8 mouse cellular contexts compared by ENCODE assay signal in the genomic region with DNA sequence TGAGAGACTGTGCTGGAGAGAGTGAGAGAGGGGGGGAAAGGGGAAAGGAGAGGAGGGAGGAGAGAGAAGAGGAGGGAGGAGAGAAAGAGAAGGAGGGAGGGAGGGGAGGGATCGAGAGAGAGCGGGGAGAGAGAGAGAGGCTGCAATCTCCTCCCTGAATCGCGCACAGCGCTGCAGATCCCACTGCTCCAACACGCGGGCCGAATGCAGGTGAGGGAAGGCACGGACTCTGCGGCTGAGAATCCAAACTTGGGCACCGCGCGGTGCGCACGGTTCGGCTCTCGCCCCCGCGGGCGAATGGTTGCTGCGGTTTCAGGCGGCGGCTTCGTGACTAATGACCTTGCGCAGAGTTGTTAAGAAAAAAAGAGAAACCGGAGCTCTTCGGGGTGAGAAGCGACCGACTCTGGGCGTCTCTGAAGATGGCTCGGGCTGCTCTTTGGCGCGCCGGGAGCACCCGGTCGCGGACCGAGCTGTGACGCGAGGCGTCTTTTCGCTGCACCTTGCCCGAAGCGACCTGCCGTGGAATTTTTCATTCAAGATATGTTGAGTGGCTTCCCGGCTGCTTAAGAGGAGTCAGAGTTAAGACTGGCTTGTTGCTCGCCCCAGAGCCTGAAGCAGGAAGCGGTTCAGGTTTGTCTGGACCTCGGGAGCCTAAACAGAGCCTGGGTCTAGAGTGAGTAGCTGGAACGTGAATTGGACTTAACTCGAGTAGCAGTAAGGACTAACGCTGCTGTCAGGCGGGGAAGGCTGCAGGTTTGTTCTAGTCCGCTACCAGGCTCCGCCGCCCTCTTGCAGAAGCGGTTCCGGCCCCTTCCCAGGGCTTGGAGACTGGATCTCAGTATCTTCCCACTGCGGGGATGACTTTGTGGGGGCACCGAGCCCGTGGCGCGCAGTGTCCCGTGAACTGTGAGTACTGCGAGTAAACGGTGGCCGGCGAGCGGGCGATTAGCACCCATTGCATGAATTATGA. TPM values are rescaled to one million over a fixed set of nuclear protein-coding genes. Genes with fewer than 3 reads are reported as not detected.
DNase-seq lines count a peak whose midpoint lies in the region; ATAC-seq and TF ChIP-seq lines count a peak whose summit lies in the region.

A gene (plus strand): TSS at position 62 of the 970 bp plus-strand sequence.

- peak; percentile 23; the same call in 1 of the 2 replicates for ATAC-seq in kidney, embryonic 16.5 days (ENCODE audit: low FRiP score, low TSS enrichment)
- ATAC-seq in liver, embryonic 12.5 days = peak; percentile 30; the same call in 1 of the 2 replicates
- ATAC-seq in neural tube, embryonic 11.5 days (ENCODE audit: insufficient read depth, low FRiP score, low TSS enrichment) = peak; percentile 5

- peak; percentile 92 for TF ChIP-seq POLR2A in embryonic fibroblast, embryonic 13.5 days (IDR thresholded peaks at IDR 0.05; ENCODE audit: low read depth, low read length)

- H3K9me3 ChIP-seq in kidney, embryonic 16.5 days (ENCODE audit: low read length) = no peaks in the 10 kb centered on the region
- no peaks in the 10 kb centered on the region for H3K9me3 ChIP-seq in liver, embryonic 12.5 days (replicated peaks)
- no peaks in the 10 kb centered on the region for H3K9me3 ChIP-seq in neural tube, embryonic 11.5 days (ENCODE audit: control insufficient read depth, low read length)

- no peak for TF ChIP-seq CTCF in embryonic fibroblast, embryonic 13.5 days (IDR thresholded peaks at IDR 0.05; ENCODE audit: borderline replicate concordance, insufficient read depth, low read length)

- peak within 1 kb of the TSS; percentile 74 for H3K9ac ChIP-seq in kidney, embryonic 16.5 days (replicated peaks; ENCODE audit: low read length)
- H3K9ac ChIP-seq in liver, embryonic 12.5 days = peak within 1 kb of the TSS; percentile 65
- H3K9ac ChIP-seq in neural tube, embryonic 11.5 days (ENCODE audit: low read length) = peak within 1 kb of the TSS; percentile 65

- WGBS in kidney, embryonic 16.5 days = under 1% methylated on average over 69 of the region's 70 CpGs
- WGBS in liver, embryonic 12.5 days (ENCODE audit: insufficient replicate concordance) = under 1% methylated on average over 70 of the region's 70 CpGs
- under 1% methylated on average over 70 of the region's 70 CpGs for WGBS in neural tube, embryonic 11.5 days

- no peaks in the 10 kb centered on the region for H3K36me3 ChIP-seq in kidney, embryonic 16.5 days (ENCODE audit: insufficient read depth, low read length)
- H3K36me3 ChIP-seq in liver, embryonic 12.5 days = no peaks in the 10 kb centered on the region
- no peaks in the 10 kb centered on the region for H3K36me3 ChIP-seq in neural tube, embryonic 11.5 days (ENCODE audit: control insufficient read depth, insufficient read depth, low read length)

- H3K4me1 ChIP-seq in embryonic fibroblast, embryonic 13.5 days (ENCODE audit: control insufficient read depth, insufficient read depth, low read length) = no peaks in the 10 kb centered on the region
- peaks cover 15% of the 10 kb centered on the region for H3K4me1 ChIP-seq in kidney, embryonic 16.5 days (ENCODE audit: insufficient read depth, low read length)
- H3K4me1 ChIP-seq in liver, embryonic 12.5 days = peaks cover 58% of the 10 kb centered on the region
- peaks cover 8% of the 10 kb centered on the region; the same call in 1 of the 2 replicates for H3K4me1 ChIP-seq in neural tube, embryonic 11.5 days (ENCODE audit: control insufficient read depth, insufficient read depth, low read length)

- DNase-seq in 3134 (ENCODE audit: extremely low read depth, insufficient read length, low spot score) = peak; percentile 83
- DNase-seq in brain, adult 2 months (ENCODE audit: low read depth, low spot score) = peak; percentile 90
- DNase-seq in heart, adult 9 months (ENCODE audit: low spot score in 2 of 2) = peak; percentile 12 to 46
- DNase-seq in neural tube, embryonic 11.5 days (ENCODE audit: low spot score) = peak; percentile 70
- DNase-seq in thymus, postnatal 0 days (ENCODE audit: low spot score) = peak; percentile 22

- H3K4me2 ChIP-seq in kidney, embryonic 16.5 days (replicated peaks; ENCODE audit: low read depth, low read length) = peak within 1 kb of the TSS; percentile 76
- H3K4me2 ChIP-seq in liver, embryonic 12.5 days = peak within 1 kb of the TSS; percentile 84
- peak within 1 kb of the TSS; percentile 98 for H3K4me2 ChIP-seq in neural tube, embryonic 11.5 days (ENCODE audit: low read depth)

- peaks cover 26% of the 10 kb centered on the region for H3K27me3 ChIP-seq in kidney, embryonic 16.5 days (ENCODE audit: insufficient read depth, low read length)
- peaks cover 75% of the 10 kb centered on the region for H3K27me3 ChIP-seq in liver, embryonic 12.5 days (replicated peaks)
- peaks cover 24% of the 10 kb centered on the region for H3K27me3 ChIP-seq in neural tube, embryonic 11.5 days (ENCODE audit: control insufficient read depth, insufficient read depth, low read length)

- peak within 1 kb of the TSS; percentile 69 for H3K27ac ChIP-seq in embryonic fibroblast, embryonic 13.5 days (ENCODE audit: insufficient read depth, low read length)
- H3K27ac ChIP-seq in kidney, embryonic 16.5 days (ENCODE audit: low read length) = peak within 1 kb of the TSS; percentile 92
- peak within 1 kb of the TSS; percentile 69 for H3K27ac ChIP-seq in liver, embryonic 12.5 days
- peak within 1 kb of the TSS; percentile 81 for H3K27ac ChIP-seq in neural tube, embryonic 11.5 days (ENCODE audit: low read depth, low read length)

- peak within 1 kb of the TSS; percentile 72 for H3K4me3 ChIP-seq in embryonic fibroblast, embryonic 13.5 days (ENCODE audit: insufficient read depth, low read length)
- peak within 1 kb of the TSS; percentile 74 for H3K4me3 ChIP-seq in kidney, embryonic 16.5 days (ENCODE audit: low read length)
- H3K4me3 ChIP-seq in liver, embryonic 12.5 days = peak within 1 kb of the TSS; percentile 64
- H3K4me3 ChIP-seq in neural tube, embryonic 11.5 days (ENCODE audit: low read depth, low read length) = peak within 1 kb of the TSS; percentile 60

RNA-seq across cellular contexts. Expression of the gene that starts here (rescaled TPM):
- polyA plus RNA-seq in embryonic fibroblast, embryonic 13.5 days (2011; ENCODE audit: insufficient read length, low read depth, missing spikeins) = 61.2 and 63.8 TPM in 2 replicates
- 4.1 and 5.8 TPM in 2 replicates for polyA plus RNA-seq in kidney, embryonic 16.5 days (2015; fragmentation: Nextera tagmentation; extraction: Ambion mirVana)
- 2.2 and 2.4 TPM in 2 replicates for polyA plus RNA-seq in liver, embryonic 12.5 days (2016; fragmentation: Nextera tagmentation; extraction: Ambion mirVana)
- polyA plus RNA-seq in neural tube, embryonic 11.5 days (2014; fragmentation: Nextera tagmentation; extraction: Ambion mirVana) = 6.9 and 8.6 TPM in 2 replicates
- polyA plus RNA-seq in thymus, postnatal 0 days (2015; fragmentation: Nextera tagmentation; extraction: Ambion mirVana) = 0.89 and 1.0 TPM in 2 replicates

Comparison
In these comparisons a context has a peak if more than half of its experiments do, and no peak if none do; other contexts are left out.
1. Peak in every context shown above with its lines: DNase-seq, ATAC-seq, H3K4me3 ChIP-seq and H3K27ac ChIP-seq.
2. DNase-seq: peak in every context shown above with its lines; median percentile 90 in brain, adult 2 months; 83 in 3134; 70 in neural tube, embryonic 11.5 days; 29 in heart, adult 9 months; 22 in thymus, postnatal 0 days.